Mouse (Mus musculus) lung, postnatal 0 days (tissue): ENCODE data around the gene Tnni3k.

Source experiments
- CTCF ChIP-seq: IDR thresholded peaks from 2 replicates; pipeline ENCODE4 v1.5.1; 2016; ENCODE audit warnings: antibody characterized with exemption, mild to moderate bottlenecking
- EP300 ChIP-seq: IDR thresholded peaks from 2 replicates; pipeline ENCODE4 v1.6.1; 2016; ENCODE audit warnings: antibody characterized with exemption, mild to moderate bottlenecking, control low read depth

DNA sequence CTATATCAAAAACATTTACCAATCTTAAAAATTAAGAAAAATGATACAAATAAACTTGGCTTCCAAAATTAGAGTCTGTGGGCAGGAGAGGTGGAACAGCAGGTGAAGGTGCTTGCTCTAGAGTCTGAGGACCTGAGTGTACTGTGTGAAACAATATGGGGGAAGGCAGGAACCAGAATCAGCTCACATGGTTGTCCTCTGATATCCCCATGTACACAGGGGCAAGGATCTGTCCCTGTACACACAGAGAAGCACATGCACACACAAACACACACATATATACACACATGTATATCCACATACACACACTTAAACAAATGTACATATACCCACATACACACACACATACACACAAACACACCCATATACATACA is 4.2 kb upstream of the Tnni3k start:
- TF ChIP-seq CTCF (no peak), EP300 (no peak)
